ENCODE assay signal across 15 mouse cellular contexts in the genomic region with DNA sequence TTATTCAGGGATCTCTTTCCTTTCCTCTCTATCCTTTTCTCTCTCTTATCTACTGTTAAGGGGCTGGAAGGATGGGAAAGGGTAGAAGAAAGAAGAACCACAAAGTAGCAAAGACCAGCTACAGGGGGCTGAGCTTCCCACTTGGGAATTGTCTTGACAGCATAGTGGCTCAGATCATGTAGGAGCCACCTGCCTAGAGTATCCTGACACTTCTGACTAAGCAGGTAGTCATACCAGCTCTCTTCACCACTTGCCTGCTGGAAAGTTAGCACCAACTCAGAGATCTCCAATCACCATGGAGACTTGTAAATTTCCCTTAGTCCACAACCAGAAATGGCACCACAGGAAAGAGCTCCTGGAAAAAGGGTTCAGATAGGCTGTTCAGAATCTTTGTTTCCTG. TPM values are rescaled to one million over a fixed set of nuclear protein-coding genes. Genes with fewer than 3 reads are reported as not detected.
"Had no signal": no experiment of that assay in that cellular context is flagged by ENCODE, and none has a peak within 500 bp of the region (broad histone marks: within the 10 kb centered on the region; RNA-seq: fewer than 3 reads in every experiment).

No protein-coding gene starts in this region.

- H3K27me3 ChIP-seq: midbrain, embryonic 15.5 days; neural tube, embryonic 12.5 days; stomach, embryonic 15.5 days had no signal

- H3K4me1 ChIP-seq: midbrain, embryonic 13.5 days; midbrain, embryonic 15.5 days; neural tube, embryonic 12.5 days had no signal

- H3K4me2 ChIP-seq: lung, embryonic 14.5 days; midbrain, embryonic 11.5 days; midbrain, embryonic 13.5 days; midbrain, embryonic 15.5 days; neural tube, embryonic 12.5 days; stomach, embryonic 15.5 days had no signal

- H3K4me3 ChIP-seq: midbrain, embryonic 13.5 days; midbrain, embryonic 15.5 days; neural tube, embryonic 12.5 days; stomach, embryonic 15.5 days had no signal

- DNase-seq: lung, adult 18-20 months; lung, postnatal 14 days; lung, postnatal 36 days; right cerebral cortex, postnatal 14 days; thymus, adult 2 months; thymus, postnatal 25 days; thymus, postnatal 4 days had no signal

- H3K36me3 ChIP-seq: midbrain, embryonic 13.5 days; midbrain, embryonic 15.5 days; neural tube, embryonic 12.5 days; stomach, embryonic 15.5 days had no signal

- H3K9ac ChIP-seq: lung, embryonic 14.5 days; midbrain, embryonic 13.5 days; midbrain, embryonic 15.5 days; neural tube, embryonic 12.5 days; stomach, embryonic 15.5 days had no signal

- H3K27ac ChIP-seq: macrophage; midbrain, embryonic 13.5 days; midbrain, embryonic 15.5 days; neural tube, embryonic 12.5 days; stomach, embryonic 15.5 days; stomach, postnatal 0 days had no signal

- ATAC-seq: midbrain, embryonic 13.5 days; midbrain, embryonic 15.5 days had no signal

- H3K9me3 ChIP-seq: midbrain, embryonic 15.5 days had no signal

RNA-seq across cellular contexts. Expression of a gene that starts 46.9 kb away (rescaled TPM):
- polyA plus RNA-seq: macrophage had no signal
